ENCODE assay signal across 9 mouse cellular contexts in genomic region chr6:55511212-55512065, GRCm38 (mm10). TPM values are rescaled to one million over a fixed set of nuclear protein-coding genes. Genes with fewer than 3 reads are reported as not detected.
DNase-seq lines count a peak whose midpoint lies in the region; ATAC-seq and TF ChIP-seq lines count a peak whose summit lies in the region.
"Had no signal": no experiment of that assay in that cellular context is flagged by ENCODE, and none has a peak within 500 bp of the region (broad histone marks: within the 10 kb centered on the region; RNA-seq: fewer than 3 reads in every experiment).

No protein-coding gene starts in this region.

- H3K27me3 ChIP-seq in embryonic facial prominence, embryonic 11.5 days (ENCODE audit: control insufficient read depth, insufficient read depth, low read length): no peaks in the 10 kb centered on the region
- no peaks in the 10 kb centered on the region for H3K27me3 ChIP-seq in heart, adult 2 months (ENCODE audit: control insufficient read depth, insufficient read depth, low read length)
- no peaks in the 10 kb centered on the region for H3K27me3 ChIP-seq in midbrain, embryonic 10.5 days (ENCODE audit: low read depth, poor library complexity, severe bottlenecking)

- TF ChIP-seq POLR2A in heart, adult 2 months (IDR thresholded peaks at IDR 0.05; ENCODE audit: insufficient read depth, low read depth, low read length): no peak

- H3K4me3 ChIP-seq in embryonic facial prominence, embryonic 11.5 days (ENCODE audit: low read depth, low read length): no peak overlapping the region
- no peak overlapping the region for H3K4me3 ChIP-seq in heart, adult 2 months
- no peak overlapping the region for H3K4me3 ChIP-seq in midbrain, embryonic 10.5 days

- H3K9me3 ChIP-seq in embryonic facial prominence, embryonic 11.5 days (replicated peaks; ENCODE audit: control insufficient read depth, low read length): no peaks in the 10 kb centered on the region
- peaks cover 8% of the 10 kb centered on the region; the same call in 1 of the 2 replicates for H3K9me3 ChIP-seq in midbrain, embryonic 10.5 days (replicated peaks)

- TF ChIP-seq CTCF in heart, adult 2 months (IDR thresholded peaks at IDR 0.05): peak; percentile 88

- intact Hi-C loops in heart, adult 2 months (cut with DNase I): loop anchor here (1.0 to 2.0 kb wide), 2 partner anchors 119 to 279 kb away; no protein-coding TSS in a partner anchor
- intact Hi-C loops in left cerebral cortex, postnatal 25 days (cut with DNase I): loop anchor here (1.0 to 2.0 kb wide), 3 partner anchors 119 to 279 kb away; no protein-coding TSS in a partner anchor

- no peak for ATAC-seq in CD4-positive, CD25-positive, alpha-beta regulatory T cell, adult 4 months
- peak; percentile 79; the same call in 1 of the 2 replicates for ATAC-seq in embryonic facial prominence, embryonic 11.5 days (replicated peaks; ENCODE audit: insufficient number of reproducible peaks, low FRiP score, low TSS enrichment, low read depth)

- WGBS in embryonic facial prominence, embryonic 11.5 days: 30% methylated on average over 12 of the region's 12 CpGs
- 24% methylated on average over 12 of the region's 12 CpGs for WGBS in heart, adult 2 months
- WGBS in midbrain, embryonic 10.5 days: 41% methylated on average over 12 of the region's 12 CpGs

- no peaks in the 10 kb centered on the region for H3K36me3 ChIP-seq in embryonic facial prominence, embryonic 11.5 days (replicated peaks; ENCODE audit: control insufficient read depth, insufficient read depth, low read depth, low read length)
- H3K36me3 ChIP-seq in heart, adult 2 months (ENCODE audit: control insufficient read depth, insufficient read depth, low read length): no peaks in the 10 kb centered on the region
- H3K36me3 ChIP-seq in midbrain, embryonic 10.5 days: no peaks in the 10 kb centered on the region

- H3K27ac ChIP-seq in embryonic facial prominence, embryonic 11.5 days (replicated peaks; ENCODE audit: low read depth, low read length): no peak overlapping the region
- peak overlapping the region; percentile 54 for H3K27ac ChIP-seq in heart, adult 2 months
- H3K27ac ChIP-seq in midbrain, embryonic 10.5 days (replicated peaks): peak overlapping the region; percentile 23; the same call in 1 of the 2 replicates

- H3K4me2 ChIP-seq in embryonic facial prominence, embryonic 11.5 days (ENCODE audit: low read depth, low read length): no peak overlapping the region

- H3K79me2 ChIP-seq in heart, adult 2 months (replicated peaks; ENCODE audit: control insufficient read depth, insufficient read depth, low read length): no peaks in the 10 kb centered on the region

- peak; percentile 25 for DNase-seq in CD4-positive, CD25-positive, alpha-beta regulatory T cell, adult 2 months (ENCODE audit: low read depth, low spot score)
- peak; percentile 90 for DNase-seq in embryonic facial prominence, embryonic 11.5 days (ENCODE audit: low spot score)
- peak; percentile 81 to 83 for DNase-seq in heart, adult 2 months
- DNase-seq in kidney, adult 11 months: peak; percentile 30
- DNase-seq in left cerebral cortex, postnatal 25 days (ENCODE audit: low spot score in 2 of 2): peak; percentile 84 to 86
- peak; percentile 75 for DNase-seq in midbrain, embryonic 10.5 days (ENCODE audit: low spot score)
- DNase-seq in skeletal muscle tissue, adult 2 months (ENCODE audit: low read depth, low spot score): peak; percentile 59

- no peak overlapping the region for H3K9ac ChIP-seq in embryonic facial prominence, embryonic 11.5 days (replicated peaks; ENCODE audit: low read length)
- H3K9ac ChIP-seq in heart, adult 2 months (ENCODE audit: low read depth, low read length): no peak overlapping the region

- H3K4me1 ChIP-seq in embryonic facial prominence, embryonic 11.5 days (ENCODE audit: control insufficient read depth, insufficient read depth, low read length): no peaks in the 10 kb centered on the region
- peaks cover 4% of the 10 kb centered on the region for H3K4me1 ChIP-seq in heart, adult 2 months (ENCODE audit: control insufficient read depth, insufficient read depth, low read length)
- H3K4me1 ChIP-seq in midbrain, embryonic 10.5 days: peaks cover 6% of the 10 kb centered on the region

- peak; percentile 73; the same call in 1 of the 2 replicates for TF ChIP-seq EP300 in heart, adult 2 months (IDR thresholded peaks at IDR 0.05; ENCODE audit: insufficient read depth, low read depth, low read length)

RNA-seq across cellular contexts. Expression of gene Adcyap1r1, which starts 59.7 kb away (rescaled TPM):
- not detected for polyA plus RNA-seq in CD4-positive, CD25-positive, alpha-beta regulatory T cell, adult 4 months (2017; shearing (Covaris generic))
- polyA plus RNA-seq in embryonic facial prominence, embryonic 11.5 days (2014; fragmentation: Nextera tagmentation; extraction: Ambion mirVana): 2.5 and 3.7 TPM in 2 replicates
- 1 to 10 TPM; 4.4 to 4.5 TPM for total RNA-seq in heart, adult 2 months (2021)
- polyA plus RNA-seq in heart, adult 2 months (2012; rRNA removed): 4.8 and 7.4 TPM in 2 replicates
- 100 to 1,000 TPM; 108 to 116 TPM for total RNA-seq in left cerebral cortex, postnatal 25 days (2021)
- polyA plus RNA-seq in midbrain, embryonic 10.5 days (2016; fragmentation: Nextera tagmentation; extraction: Ambion mirVana): 31.4 and 34.3 TPM in 2 replicates
- total RNA-seq: neutrophil, adult 5-6 weeks had no signal

Comparison
In these comparisons a context has a peak if more than half of its experiments do, and no peak if none do; other contexts are left out.
1. DNase-seq: peak in every context shown above with its lines; median percentile 90 in embryonic facial prominence, embryonic 11.5 days; 85 in left cerebral cortex, postnatal 25 days; 82 in heart, adult 2 months; 75 in midbrain, embryonic 10.5 days; 59 in skeletal muscle tissue, adult 2 months; 30 in kidney, adult 11 months; 25 in CD4-positive, CD25-positive, alpha-beta regulatory T cell, adult 2 months.